Mouse (Mus musculus) gonadal fat pad, adult 2 months (tissue): ENCODE data around the gene Rac3. TPM values are rescaled to one million over a fixed set of nuclear protein-coding genes. Genes with fewer than 3 reads are reported as not detected.
"Not testable (repeated sequence)": the region's sequence is repeated elsewhere in the genome, so short reads cannot be mapped to it uniquely, and the experiment has no call there.

Experiments
- DNase-seq: peaks from one replicate; pipeline ENCODE4 v3.0.0-alpha.2; 2012; ENCODE audit warnings: low read depth
- polyA plus RNA-seq: library from polyadenylated mRNA; depleted of rRNA; stranded (reverse); fragments of >200 nt; gene quantifications from 2 replicates; pipeline ENCODE4 v1.2.3, GENCODE M21; 2012

Gene Rac3
- polyA plus RNA-seq, 1 experiment: 19.0 TPM

DNA sequence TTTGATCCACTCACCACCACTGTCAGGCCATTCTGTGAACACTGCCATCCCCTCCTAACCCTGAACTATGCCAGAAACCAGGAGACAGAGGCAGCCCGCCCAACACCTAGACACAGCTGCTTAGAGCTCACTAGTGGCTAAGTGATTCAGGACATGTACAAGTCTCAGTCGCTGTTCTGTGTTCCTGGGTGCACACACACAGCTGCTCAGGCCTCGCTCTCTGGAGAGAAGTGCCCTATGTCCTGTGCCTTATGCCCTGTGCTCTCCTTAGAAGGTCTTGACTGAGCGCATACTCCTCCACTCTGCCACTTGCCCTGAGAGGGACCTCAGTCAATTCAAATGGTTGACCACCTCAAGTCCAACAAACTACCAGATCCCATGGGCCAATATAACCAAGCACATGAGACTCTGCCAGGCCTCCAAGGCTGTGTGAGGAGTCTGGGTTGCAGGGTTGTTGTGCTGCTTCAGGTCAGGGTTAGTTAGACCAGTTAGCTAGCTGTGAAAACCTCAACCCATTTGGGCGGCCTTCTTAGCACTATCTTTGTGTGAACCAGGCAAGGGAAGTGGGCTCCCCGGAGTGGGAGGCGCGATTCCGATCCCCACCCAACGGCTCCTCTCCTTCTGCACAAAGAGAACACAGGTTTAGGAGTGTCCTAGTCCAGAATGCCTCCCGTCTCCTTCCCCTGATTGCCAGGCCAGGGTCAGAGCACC, 7.4 kb downstream of the Rac3 start:
- DNase-seq: no peak

DNA sequence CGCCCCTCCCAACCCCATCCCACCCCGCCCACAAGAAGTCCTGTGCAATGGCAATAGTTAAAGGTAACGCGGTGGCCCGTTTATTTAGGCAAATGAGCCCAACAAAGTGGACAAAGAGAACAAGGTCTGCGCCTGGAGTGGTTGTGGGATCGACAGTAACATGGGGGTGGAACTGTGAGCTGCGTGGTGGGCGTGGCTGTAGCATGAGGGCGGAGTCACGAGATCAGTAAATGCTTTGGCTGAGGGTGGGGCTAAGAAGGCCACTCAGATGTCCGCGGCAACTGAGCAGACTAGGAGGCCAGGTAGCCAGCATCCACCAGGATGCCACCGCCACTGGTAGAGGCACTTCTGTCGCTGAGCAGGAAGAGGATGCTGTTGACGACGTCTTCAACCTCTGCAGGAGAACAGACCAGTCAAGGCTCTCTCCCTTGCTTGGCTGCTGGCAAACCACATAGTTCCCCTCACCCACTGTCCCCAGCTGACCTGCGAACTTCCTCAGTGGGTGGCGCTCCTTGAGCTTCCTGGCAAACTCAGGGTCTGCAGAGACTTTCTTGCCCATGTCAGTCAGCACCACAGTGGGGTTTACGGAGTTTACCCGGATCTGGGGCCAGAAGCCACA, 8.3 kb downstream of the Rac3 start:
- not testable (repeated sequence) for DNase-seq

DNA sequence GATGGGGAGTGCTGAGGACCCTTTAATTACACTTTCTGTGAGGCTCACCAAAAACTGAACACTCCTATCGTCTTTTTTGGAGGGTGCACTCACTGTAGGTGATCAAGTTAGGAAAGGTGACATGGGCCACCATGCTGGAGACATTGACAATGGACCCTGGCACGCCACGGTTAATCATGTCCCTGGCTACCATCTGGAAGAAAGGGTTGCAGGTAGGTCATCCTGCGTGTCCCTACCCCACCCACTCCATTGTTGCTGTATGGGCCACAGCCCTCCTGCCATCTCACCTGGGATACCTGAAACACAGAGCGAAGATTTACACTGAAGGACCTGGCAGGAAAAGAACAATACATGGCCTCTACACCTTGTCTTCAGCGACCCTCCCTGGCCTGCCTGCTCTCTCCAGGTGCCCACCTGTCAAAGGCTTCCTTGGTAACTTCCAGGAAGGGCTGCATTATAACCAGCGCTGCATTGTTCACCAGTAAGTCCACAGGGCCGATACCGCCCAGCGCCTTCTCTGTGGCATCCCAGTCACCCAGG, 9.1 kb downstream of the Rac3 start:
- DNase-seq: no peak

DNA sequence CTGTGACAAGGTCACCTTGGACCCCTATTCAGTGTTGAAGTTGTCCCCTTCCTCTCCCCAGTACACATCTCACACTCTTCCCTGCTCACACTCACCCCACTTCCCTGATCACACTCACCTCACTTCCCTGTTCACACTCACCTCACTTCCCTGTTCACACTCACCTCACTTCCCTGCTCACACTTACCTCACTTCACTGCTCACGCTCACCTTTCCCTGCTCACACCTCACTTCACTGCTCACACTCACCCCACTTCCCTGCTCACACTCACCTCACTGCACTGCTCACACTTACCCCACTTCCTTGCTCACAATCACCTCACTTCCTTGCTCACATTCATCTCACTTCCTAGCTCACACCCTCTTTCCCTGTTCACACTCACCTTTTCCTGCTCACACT, 10.1 kb downstream of the Rac3 start:
- DNase-seq: no peak

DNA sequence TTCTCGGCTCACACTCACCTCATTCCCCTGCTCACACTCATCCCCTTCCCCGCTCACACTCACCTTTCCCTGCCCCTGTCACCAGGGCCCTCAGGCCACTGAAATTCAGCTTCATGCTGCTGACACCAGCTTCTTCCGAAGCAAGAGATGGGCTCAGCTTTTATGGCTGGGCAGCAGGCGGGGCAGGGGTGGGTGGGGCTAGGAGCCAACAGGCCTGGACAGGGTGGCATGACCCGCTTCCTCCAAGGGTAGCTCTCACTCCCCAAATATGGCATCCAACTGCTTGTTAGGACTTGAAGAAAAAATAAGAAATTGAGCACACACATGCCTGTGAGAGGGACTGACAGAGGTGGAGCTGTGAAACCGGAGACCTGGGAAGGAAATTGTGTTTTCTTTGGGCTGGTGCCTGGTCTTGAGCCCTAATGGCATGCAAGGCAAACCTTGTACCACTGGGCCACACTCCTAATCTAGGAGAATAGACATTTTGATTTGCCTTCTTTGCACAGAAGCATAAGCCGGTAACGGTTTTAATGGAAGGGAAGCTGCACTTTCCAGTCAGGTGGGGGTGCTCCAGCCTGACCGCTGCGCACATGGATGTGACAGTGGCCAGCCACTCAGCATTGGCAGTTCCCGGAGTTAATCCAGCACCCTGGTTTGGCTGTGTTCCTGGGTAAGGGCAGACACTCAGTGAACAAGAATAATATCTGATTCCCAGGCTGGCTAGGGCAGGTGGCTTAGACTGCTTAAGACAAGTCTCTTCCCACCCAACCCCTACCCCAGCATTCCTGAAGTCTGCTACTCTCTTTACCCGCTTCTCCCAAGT, 10.8 kb downstream of the Rac3 start, which contains the start of gene Cbr2:
Gene Cbr2 (minus strand): TSS at position 257 of the 823 bp plus-strand sequence.
- no peak for DNase-seq

DNA sequence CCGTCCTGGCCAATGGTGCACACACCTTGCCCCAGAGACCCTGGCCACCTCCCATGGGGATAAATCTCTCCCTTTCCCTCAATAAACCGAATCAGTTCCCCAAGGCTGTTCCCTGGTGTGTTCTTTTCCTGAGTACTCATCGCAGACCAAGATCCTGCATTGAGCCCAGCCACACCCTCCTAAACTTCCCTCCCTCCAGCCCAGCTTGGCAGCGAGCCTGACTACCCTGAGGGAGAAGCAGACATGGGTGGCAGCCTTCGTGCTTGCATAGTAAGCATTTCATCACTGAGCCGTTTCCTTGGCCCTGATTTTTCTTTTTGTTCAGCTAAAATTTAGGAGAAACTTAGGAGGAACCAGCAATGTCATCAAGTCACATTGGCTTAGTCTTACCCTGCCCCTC, 12.3 kb downstream of the Rac3 start:
- no peak for DNase-seq

DNA sequence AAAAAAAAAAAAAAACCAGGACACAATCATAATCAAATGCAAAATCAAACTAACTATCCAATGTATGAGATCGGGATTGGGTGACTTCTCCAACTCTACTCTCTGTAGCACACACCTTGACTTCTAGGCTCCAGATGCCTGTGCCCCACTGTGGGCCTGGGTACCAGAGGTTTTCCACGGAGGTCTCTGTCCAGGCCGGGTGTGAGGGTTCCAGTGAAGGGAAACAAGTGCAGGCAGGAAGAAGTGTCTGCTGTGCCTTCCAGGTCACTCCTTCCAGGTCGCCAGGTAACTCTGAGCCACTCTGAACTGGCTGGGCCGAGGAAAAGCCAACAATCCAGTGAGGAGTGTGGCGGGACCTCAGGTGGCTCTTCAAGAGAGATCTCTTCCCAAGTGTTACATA, 15.2 kb downstream of the Rac3 start:
- no peak for DNase-seq

DNA sequence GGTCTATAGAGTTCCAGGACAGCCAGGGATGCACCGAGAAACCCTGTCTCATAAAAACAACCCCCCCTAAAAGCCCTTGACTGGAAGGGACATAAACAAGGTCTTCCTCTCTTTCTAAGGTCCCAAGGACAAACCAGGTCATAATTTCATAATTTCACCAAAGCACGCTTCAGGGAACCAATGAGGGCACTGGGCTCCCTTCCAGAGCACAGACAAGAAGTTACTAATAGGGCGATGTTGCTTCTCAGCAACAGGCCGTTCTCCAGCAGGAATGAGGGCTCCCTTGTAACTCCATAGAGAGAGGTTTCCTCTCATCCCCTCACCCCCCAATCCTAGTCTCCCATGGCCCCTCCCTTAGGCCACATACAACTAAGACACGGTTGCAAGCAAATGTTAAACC, 19.7 kb downstream of the Rac3 start:
- DNase-seq: no peak

DNA sequence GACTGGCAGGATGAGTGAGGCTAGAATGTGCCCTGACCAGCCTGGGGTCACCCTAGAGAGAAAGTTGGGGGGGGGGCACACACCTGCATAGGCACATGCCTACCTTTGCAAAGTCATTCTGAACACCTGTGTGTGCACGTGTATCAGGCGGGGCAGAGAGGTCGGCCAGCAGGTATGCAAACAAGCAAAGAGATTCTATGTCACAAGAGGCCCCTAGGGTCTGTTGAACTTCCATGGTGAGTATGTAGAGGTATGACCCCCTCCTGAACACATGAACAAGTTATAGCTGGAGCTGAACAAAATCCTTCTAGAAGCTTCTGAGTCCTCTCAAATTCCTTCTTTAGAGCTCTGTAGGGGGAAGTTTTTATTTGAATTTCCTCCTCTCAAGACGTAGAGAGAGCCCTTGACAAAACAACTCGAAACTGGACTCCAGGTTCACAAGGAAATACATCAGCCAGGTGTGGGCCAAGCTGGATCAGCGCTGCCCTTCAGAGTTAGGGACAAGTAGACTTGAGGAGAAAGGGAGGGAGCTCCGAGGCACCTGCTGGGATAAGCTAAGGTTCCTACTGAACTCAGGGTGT, 22.9 kb downstream of the Rac3 start:
- DNase-seq: no peak

DNA sequence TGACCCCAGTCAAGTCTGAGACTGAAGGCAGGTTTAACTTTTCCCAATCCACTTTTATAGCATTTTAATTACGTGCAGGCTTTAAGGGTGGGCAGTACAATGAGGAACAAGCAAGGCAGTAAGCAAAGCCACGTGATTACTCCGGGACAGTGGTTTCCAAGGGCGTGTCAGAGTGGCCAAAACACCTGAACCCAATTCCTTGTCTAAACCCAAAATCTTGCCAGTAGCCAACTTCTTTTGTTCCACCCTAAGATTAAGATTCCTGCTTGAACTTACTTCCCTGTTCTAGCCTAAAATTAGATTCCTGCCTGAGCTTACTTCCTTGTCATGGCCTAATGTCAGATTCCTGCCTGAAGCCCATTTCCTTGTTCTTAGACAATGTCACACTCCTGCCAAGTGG, 26.7 kb downstream of the Rac3 start:
- no peak for DNase-seq

DNA sequence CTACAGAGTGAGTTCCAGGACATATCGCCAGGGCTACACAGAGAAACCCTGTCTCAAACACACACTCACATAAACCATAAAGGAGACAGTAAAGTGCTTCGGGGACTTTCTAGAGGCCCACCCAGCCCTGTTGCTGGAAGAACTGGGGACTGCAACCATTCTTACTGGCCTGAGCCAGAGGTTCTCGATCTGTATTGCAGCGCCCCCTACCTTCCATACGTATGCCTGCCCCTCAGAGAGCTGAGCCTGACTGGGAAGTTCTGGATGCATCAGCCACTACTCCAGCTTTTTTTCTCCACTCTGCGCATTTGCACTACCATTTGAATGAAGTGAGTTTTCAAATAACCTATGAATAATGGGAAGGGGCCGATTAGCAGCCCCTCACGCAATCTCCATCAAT, 28.2 kb downstream of the Rac3 start:
- no peak for DNase-seq

DNA sequence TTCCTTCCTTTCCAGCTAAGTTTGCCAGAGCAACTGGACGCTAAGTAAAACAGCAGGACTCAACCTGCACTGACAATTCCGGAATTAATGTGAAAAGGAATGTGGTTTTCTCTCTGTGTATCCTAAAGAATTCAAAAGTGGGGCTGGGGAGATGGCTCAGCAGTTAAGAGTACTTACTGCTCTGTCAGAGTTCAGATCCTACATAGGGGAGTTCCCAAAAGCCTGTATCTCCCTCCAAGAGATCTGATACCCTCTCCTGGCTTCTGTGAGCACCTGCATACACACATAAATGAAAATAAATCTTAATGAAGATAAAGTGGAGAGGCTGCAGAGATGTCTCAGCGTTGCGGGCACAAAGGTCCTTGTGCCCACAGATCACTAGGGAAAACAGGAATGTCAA, 30.3 kb downstream of the Rac3 start:
- DNase-seq: no peak

DNA sequence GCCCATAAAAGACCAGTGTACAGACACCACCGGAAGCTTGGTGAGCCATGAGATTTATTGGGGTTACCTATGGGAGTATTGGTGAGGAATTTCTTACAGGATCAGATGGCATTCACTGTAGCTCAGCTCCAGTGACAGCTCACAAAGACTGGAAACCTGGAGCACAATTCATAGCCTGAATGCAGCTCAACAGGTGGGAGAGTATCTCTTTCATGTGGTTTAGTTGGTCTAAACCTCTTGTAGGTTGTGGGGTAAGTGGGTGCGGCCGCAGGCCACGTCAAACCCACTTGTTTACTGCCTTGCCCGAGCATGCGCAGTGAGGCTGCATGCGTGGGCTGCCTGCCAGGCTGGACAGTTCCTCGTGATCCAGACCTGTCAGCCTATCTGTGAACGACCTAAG, 39.0 kb downstream of the Rac3 start:
- DNase-seq: no peak

DNA sequence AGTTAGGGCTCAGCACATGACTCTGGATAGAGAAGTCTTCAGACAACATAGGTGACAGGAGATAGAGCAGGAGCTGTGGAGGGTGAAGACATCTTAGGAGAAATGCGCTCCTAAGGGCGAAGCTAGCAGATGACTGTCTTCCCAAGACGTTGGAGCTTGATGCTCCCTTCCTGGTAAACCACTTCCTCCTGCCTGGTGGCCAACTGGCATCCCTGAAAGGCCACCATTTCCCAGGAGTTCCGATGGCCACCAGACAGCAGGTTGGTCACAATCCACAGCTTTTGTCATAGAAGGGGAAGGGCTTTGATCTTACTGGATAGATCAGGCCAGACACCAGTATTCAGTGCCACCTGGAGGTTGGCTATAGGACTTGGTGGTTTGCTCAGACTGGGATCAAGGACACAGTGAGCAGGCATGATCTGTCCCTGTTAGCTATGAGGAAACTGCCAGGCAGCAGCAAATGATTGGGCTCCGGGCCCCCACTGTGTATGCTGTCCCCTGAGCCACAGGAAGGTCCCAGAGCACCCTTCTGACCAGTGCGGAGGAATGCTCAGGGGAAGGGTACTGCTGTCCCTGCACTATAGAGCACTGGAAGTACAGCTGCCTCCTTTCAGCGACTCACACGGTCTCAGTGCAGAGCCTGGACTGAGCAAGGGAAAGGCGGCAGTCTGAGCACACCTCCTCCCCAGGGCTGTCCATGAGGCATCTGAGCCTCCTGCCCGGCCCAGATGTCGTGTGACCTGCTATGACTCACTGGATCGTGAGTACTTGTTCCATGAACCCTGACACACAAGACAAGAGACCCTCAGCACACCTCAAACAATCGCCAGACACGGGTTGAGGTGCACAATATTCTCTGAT, 40.8 kb downstream of the Rac3 start:
- DNase-seq: no peak

DNA sequence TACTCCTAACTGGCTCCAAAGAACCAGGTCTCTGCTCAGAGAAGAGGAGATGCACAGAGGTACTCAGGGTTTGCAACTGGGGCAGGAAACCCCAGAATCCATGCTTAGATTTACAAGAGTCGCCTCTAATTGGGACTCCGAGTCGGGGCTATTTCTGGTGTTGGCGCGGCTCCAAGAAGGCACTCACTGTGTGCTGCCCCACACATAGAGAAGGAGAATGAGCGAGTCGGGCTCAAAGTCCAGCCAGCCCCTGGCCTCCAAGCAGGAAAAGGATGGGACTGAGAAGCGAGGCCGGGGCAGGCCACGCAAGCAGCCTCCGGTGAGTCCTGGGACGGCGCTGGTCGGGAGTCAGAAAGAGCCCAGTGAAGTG, 41.4 kb downstream of the Rac3 start, which contains the start of gene Hmga1b:
Gene Hmga1b (plus strand): TSS at position 123 of the 370 bp plus-strand sequence.
- not testable (repeated sequence) for DNase-seq

DNA sequence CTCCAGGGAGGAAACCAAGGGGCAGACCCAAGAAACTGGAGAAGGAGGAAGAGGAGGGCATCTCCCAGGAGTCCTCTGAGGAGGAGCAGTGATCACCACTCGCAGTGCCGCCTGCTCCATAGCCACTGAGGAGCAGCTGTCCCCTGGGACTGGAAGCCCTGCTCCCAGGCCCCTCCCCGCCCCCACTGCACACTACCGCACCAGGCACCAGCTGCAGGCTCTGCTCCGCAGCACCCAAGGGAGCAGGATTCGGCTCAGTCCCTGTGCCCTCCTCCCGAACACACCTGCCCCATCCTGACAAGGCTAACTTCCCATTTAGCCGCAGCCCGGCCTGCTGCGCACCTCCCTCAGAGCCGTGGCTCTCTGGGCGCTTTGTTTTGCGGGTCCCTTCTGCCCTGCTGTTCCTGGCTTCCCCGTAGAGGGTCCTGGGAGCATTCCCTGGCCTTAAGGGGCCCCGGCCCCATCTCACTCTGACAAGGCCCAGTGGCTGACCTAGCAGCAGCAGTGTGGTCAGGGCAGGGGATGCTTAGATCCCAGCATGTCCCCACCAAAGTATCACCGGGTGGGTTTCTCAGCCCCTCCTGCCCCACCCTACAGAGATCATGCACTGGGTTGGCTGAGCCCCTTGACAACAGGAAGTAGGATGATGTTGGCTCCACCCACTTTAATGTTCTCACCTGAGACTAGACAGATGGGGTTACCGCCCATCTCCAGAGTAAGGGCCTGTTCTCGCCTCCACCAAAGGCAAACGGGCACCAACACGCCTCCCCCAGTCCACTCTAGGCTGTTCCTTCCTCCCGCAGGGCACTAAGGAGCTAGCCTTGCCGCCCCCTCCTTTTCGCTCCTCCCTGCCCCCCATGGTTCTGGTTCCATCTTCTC, 42.1 kb downstream of the Rac3 start:
- DNase-seq: not testable (repeated sequence)

DNA sequence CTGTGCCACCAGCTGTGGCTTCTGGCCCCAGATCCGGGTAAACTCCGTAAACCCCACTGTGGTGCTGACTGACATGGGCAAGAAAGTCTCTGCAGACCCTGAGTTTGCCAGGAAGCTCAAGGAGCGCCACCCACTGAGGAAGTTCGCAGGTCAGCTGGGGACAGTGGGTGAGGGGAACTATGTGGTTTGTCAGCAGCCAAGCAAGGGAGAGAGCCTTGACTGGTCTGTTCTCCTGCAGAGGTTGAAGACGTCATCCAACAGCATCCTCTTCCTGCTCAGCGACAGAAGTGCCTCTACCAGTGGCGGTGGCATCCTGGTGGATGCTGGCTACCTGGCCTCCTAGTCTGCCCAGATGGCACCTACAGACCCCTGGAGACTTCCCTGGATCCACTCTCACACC, 45.8 kb downstream of the Rac3 start:
- not testable (repeated sequence) for DNase-seq

DNA sequence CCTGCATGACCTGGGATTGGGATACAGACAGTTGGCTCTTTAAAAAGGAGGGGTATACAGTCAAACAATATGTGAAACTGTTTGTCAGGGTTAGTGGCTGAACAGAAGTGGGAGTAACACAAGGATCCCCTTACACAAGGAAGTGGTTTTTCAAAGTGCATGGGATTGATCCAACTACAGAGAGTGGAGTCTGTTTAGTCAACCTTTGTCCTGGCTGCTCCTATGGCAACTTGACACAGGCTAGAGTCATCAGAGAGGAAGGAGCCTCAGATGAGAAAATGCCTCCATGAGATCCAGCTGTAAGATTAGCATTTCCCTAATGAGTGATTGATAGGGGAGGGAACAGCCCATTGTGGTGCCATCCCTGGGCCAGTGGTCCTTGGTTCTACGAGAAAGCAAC, 46.9 kb downstream of the Rac3 start:
- no peak for DNase-seq

DNA sequence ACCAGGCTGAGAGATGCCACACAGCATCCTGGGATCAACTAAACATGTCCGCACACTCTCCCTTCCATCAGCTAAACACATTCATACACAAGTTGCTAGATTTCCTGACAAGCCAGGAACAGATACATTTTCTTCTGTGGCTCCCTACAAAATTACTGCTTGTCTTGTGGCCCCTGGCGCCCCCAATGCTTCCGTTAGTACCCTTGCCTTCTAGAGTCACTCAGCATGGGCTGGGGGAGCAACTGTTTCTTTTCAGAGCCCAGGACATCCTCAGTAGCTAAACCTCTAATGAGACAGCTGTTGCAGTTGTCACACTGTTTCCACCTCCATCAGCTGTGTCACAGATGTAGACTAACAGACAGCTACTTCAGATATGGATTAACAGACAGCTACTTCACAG, 51.5 kb downstream of the Rac3 start:
- no peak for DNase-seq
